Mouse (Mus musculus) effector memory CD4-positive, alpha-beta T cell, adult 7 months (primary cell): ENCODE measurements around the gene Msx2. TPM values are rescaled to one million over a fixed set of nuclear protein-coding genes. Genes with fewer than 3 reads are reported as not detected.

Experiments used
- polyA plus RNA-seq: library from polyadenylated mRNA; unstranded; fragments of 100-300 nt; shearing (Covaris generic); gene quantifications from one replicate; pipeline ENCODE4 v1.2.1, GENCODE M21; 2017

The Msx2 gene
- polyA plus RNA-seq, result not detected

GRCm38 (mm10) chr13:53472614-53473124 lies at the start of gene Msx2:
Gene Msx2, minus strand, starts transcription at chr13:53473074.

Other genes starting within 250 kb of the Msx2 start
- 0.43 TPM for gene Ror2, start 186.9 kb downstream of the Msx2 start, polyA plus RNA-seq
- 38.6 TPM for gene Sptlc1, start 95.7 kb downstream of the Msx2 start, polyA plus RNA-seq